Mouse (Mus musculus) urinary bladder, postnatal 14 days (tissue): ENCODE measurements around the gene Ccnt2.

Experiments used
- DNase-seq: peaks from one replicate; pipeline ENCODE4 v3.0.0; 2021; ENCODE audit warnings: low spot score

Ccnt2 gene

DNA sequence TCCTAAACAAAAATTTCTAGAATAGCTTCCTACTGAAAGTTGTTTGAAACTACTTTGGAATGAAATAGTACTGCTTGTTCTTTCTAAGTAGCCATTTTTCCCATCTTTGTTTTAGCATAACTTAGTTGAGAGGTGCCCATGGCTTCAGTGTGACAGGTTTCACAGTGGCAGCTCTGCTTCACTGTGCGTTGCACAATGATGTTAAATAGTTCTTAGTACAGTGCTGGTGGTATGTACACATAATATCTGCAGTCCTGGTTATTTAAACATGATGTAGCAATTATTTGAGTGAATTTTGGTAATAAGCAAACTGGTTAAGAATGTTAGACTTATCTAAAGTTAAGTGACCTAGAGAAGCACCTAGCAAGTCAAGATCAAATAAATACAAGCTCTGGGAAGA is 19.5 kb downstream of the Ccnt2 start:
- DNase-seq = no peak

DNA sequence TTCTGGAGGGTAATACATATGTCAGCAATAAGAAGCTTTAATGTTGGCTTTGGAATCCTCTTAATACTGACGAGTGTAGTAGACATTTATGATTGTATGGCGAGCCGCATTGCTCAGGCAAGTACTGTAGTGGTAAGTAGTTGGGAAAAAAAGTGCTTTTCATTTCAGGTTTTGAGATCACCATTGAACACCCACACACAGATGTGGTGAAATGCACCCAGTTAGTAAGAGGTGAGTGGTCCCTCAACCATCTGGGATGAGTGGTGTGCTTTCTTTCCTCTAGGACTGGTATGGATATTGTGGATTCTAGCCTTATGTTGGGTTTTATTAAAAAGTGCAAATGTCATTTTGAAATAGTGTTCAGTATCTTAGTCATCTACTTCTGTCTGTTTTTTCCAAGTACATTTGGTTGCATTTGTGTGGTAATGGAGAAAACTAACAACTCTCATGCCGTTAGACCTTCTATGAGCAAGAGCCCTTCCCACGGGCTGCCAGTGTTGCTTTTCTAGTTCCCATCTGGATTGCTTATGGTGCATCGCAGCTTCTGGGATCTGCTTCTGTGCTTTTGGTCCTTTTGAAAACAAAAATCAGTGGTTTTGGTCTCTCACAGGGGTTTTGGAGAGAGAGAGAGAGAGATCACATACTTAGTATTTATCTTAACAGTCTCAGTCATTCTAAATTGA is 21.3 kb downstream of the Ccnt2 start:
- no peak for DNase-seq

DNA sequence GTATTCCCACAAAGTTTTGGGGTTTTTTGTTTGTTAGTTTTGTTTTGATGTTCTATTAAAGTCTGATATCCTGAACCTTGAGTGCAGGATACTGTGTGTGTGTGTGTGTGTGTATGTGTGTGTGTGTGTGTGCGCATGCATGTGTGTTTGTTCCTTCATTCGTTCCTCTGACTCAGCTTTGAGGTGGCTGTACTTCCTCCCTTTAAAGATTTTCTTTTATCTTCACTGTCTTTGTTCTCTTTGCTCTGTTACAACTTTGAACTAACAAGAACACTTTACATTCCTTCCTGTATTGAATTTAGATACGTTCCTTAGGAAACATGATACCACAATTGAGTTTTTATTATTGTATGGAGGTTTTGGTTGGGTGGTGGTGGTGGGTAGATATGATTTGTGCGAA is 22.4 kb downstream of the Ccnt2 start:
- no peak for DNase-seq

DNA sequence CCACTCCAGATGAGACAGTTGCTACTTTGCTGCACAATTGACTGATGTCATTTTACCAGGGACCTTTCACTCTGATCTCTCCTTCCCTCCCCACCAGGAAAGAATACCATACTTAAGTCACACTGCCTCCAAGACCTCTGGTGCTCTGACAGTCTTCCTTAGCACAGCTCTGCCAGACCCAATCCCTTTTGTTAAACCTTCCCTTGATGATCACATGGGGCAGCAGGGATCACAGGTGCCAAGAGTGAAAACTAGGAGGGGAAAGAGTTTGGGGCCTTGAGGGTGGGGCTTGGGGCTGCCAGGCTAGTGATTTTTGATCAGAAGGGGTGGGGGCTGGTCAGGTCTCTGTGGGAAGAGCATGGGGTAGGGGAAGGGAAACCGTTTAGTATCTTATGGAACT is 22.8 kb downstream of the Ccnt2 start:
- no peak for DNase-seq

DNA sequence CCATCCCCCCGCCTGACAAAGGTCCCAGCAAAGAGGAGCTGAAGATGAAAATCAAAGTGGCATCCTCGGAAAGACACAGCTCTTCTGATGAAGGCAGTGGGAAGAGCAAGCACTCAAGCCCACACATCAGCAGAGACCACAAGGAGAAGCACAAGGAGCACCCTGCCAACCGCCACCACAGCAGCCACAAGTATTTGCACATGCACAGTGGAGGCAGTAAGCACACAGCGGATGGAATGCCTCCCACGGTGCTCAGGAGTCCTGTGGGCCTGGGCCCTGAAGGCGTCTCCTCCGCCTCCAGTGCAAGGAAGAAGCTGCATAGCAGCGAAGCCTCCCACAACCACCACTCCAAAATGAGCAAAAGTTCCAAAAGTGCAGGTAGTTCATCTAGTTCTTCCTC is 29.0 kb downstream of the Ccnt2 start:
- DNase-seq = no peak

DNA sequence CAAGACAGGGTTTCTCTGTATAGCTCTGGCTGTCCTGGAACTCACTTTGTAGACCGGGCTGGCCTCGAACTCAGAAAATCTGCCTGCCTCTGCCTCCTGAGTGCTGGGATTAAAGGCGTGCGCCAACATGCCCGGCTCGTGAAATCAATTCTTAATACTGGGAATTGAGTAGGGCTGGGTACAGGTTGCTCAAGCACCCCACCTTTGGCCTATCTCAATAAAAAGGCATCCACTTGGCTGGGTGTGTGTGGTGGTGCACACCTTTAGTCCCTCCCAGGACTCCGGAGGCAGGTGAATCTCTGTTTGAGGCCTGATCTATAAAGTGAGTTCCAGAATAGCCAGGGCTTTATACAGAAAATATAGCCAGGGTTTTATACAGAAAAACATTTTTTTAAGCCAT is 34.7 kb downstream of the Ccnt2 start:
- no peak for DNase-seq

DNA sequence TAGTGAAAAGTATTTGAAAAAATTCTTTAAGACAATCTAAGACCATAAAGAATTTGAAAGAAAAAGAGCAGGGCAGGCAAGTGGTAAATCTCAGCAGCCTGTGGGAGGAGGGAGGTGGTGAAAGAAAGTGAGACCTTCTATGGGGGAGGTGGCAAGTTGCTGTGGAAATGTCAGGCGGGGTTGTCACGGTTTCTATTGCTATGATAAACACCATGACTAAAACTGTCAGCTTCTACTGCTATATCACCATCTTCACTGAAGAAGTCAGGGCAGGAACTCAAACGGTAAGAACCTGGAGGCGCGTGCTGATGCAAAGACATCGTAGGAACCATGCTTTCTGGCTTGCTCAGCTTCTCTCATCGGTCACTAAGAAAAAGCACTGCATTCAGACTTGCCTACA is 39.0 kb downstream of the Ccnt2 start:
- DNase-seq = no peak

DNA sequence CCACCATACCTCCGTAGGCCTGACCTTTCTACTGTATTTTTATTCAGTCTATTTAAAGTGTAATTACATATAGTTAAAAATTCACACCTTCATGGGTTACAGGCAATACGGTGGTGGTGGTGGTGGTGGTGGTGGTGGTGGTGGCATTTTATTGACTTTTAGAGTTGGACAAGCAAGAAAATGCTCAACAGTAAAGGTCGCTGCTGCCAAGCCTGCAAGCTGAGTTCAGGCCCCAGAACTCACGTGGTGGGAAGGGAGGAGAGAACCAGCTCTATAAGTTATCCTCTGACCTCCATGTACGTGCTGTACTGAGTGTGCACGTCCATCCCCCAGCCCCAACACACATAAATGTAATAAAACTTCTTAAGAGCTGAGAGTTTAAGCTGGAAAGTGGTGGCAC is 42.4 kb downstream of the Ccnt2 start:
- DNase-seq = no peak

DNA sequence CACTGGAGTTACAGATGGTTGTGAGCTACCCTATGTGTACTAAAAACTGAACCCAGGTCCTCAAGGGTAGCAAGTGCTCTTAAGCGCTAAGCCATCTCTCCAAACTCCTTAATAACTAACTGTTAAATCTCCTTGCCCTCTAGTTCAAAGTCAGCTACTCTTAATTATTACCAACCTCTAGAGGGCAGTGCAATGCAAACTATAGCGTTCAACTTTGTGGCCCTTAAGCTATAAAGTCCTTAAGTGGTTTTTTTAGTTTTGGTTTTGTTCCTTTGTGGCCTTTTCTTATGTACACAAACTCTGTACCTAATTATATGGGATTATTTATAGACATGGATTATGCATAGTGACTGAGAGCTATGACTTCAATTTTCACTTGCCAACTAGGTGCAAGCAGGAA is 53.4 kb downstream of the Ccnt2 start:
- peak; percentile 11 for DNase-seq

DNA sequence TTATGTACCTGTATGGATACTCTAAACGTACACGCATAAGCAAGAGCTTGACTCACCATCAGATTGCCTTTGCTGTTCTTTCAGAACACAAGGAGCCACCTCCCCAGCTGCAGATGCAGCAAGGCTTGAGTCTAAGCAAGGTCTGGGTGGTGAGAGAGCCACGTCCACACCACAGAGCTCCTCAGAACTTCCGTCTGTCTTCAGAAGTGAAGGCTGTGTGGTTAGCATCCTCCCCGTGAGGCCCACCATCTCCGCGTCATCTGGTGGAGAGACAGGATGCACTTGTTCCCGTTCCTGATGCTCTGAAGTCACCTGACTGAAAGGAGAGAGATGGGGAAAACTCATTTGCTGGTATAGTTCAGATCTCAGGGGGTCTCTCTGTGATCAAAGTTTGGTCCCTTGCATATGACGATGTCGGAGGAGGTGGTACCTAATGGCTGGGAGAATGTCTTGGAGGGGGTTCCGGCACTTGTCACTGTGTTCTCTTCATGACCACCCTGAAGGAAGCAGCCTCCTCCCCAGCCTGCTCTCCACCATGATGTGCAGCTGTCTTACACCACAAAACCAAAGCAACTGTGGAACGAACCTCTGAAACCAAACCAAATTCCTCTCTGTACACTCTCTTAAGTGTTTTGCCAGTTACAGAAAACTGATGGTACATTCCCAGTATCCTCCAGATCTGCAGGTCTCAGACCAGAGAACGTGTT is 56.4 kb downstream of the Ccnt2 start:
- no peak for DNase-seq

DNA sequence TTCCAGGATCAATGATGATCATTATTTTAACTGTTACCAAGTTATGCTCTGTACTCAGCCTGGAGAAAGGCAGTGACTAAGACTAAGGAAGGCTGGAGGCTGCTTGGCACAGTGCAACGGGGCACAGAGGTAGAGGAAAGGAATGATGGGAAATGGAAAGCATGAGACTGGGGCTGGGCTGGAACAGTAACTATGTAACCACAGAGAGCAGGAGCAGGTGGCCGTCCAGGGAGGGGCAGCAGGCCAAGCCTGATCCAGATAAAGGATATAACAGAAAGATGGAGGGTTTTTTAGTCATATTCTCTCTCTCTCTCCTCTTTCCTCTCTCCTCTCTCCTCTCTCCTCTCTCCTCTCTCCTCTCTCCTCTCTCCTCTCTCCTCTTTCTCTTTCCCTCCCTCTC is 59.8 kb downstream of the Ccnt2 start:
- no peak for DNase-seq

DNA sequence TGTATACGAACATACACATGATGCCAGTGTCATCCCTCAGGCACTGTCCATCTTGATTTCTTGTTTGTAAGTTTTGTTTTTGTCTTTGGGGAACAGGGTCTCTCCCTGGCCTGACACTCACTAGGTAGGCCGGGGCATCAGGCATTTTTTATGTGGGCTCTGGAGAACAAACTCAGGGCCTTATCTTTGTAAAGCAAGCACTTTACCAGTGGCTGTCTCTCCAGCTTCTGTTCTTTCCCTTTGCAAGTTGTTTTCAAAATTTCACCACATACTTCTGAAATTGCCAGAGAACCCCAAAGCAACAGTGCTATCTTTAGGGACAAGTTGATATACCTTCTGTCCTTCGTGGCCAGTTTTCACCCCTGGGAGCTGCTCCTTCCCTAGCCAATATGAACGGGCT is 60.2 kb downstream of the Ccnt2 start:
- no peak for DNase-seq

DNA sequence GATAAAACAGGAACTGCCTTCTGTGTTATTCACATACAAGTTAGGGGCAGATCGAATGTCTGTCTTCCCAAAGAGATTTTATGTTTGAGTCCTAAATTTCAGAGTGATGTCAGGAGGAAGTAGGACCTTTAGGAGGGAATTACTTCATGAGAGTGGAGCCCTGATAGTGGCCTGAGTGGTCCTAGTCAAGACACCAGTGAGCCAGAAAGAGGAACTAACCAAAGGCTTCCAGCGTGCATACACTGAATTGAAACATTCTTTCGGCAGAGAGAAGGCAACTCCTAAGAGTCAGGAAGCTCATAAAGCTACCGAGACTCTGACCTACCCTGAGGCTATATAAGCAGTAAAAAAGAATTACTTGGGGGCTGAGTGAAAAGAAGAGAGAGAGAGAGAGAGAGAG is 62.7 kb downstream of the Ccnt2 start:
- no peak for DNase-seq

DNA sequence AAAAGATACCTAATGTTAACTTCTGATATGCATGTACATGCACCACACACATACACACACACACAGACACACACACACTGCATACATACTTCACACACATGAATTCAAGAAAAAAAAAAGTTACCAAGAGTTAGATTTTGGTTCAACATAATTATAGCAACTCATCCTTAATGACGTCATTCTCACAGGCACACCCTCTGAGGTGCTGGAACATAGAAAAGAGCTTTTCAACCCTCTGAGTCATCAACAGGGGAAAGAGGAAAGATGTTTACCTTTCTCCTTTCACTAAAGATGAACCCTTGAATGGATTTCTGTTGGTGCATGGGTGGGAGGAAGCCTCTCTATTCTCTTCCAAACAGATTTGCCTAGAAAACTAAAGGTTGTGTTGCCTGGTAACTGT is 64.6 kb downstream of the Ccnt2 start:
- no peak for DNase-seq

DNA sequence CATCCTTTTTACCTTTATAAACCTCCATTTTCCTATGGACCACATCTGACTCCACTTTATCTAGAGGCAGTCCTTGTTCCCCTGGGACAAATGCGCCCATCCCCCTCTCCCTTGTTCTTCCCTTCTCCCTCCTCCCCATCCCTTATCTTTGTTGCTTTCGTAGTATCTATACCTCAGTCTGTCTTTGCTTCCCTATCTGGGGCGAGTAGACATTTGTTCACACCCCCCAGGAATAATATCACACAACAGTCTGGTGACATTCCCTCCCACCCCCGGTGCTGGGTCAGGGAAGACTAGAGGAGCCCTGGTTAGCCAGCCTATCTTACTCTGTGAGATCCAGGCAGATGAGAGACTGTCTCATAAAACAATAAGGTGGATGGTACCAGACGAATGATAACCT is 71.5 kb downstream of the Ccnt2 start:
- DNase-seq = no peak

DNA sequence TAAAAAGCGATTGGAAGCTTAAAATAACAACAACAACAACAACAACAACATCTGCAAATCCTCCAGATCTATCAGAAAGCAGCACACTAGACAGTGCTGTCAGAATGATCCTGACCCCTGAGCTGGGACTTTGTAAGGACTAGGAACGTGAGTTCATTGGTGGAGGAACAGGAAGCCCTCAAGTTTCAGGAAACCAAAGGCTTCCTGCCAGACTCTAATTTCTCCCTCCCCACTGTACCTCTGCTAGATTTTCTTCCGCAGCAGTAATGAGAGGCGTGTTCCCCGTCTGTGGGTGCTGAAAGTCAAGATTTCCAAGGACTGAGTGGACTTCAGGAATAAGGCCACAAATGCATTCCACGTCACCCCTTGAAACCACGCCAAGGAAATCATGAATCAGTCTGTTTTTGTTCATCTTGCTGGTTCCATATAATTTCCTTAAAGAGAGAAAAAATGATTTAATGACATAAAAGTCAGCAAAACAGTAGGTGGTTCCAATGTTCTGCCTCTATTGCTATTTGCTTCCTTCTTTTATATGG is 76.2 kb downstream of the Ccnt2 start:
- DNase-seq = no peak

DNA sequence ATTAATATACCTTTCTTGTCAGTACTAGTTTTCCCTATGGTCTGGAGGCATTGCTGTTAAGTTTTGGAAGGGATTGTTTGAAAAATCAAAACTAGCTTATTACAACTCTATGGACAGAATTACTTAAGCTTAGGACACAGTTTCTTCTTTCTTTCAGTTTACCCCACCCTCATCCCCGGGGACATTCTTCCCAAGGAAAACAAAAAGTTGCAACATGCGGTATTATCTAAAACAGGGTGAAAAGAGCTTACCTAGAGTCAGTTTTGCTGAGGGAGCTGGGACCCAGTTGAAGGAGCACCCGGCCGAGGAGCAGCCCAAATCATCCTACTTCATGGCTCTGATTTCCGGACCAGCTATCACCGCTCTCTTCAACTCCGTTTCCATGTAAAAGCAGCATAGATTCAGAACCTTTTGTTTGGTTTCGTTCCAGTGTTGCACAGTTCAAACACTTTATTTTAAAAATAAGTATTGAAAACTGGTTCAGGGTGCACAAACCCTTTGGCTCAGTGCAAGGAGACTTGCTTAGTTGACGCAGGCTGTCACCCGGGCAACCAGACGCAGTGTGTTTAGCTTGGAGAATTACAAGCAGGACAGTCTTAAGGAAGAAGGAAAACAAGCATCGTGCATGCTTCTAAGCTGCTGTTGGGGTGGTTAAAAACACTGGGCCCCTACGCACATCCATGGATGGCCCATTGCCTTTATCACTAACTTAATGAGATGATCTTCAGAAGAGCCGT is 80.7 kb downstream of the Ccnt2 start, which contains the start of gene Map3k19:
Gene Map3k19 (minus strand): TSS at position 546 of the 737 bp plus-strand sequence.
- DNase-seq = no peak
